Mouse (Mus musculus) heart, adult 2 months (tissue): ENCODE results near the gene Trim63.

Experiments used
- EP300 ChIP-seq: fragments of 200-500 bp; IDR thresholded peaks from 2 replicates; pipeline ENCODE4 v1.6.1; 2011; ENCODE audit warnings: low read depth, low read length, control low read depth; ENCODE audit not compliant: insufficient read depth
- POLR2A ChIP-seq: fragments of 200-500 bp; IDR thresholded peaks from 2 replicates; pipeline ENCODE4 v1.6.1; 2011; ENCODE audit warnings: mild to moderate bottlenecking, low read depth, low read length, control low read depth; ENCODE audit not compliant: insufficient read depth

DNA sequence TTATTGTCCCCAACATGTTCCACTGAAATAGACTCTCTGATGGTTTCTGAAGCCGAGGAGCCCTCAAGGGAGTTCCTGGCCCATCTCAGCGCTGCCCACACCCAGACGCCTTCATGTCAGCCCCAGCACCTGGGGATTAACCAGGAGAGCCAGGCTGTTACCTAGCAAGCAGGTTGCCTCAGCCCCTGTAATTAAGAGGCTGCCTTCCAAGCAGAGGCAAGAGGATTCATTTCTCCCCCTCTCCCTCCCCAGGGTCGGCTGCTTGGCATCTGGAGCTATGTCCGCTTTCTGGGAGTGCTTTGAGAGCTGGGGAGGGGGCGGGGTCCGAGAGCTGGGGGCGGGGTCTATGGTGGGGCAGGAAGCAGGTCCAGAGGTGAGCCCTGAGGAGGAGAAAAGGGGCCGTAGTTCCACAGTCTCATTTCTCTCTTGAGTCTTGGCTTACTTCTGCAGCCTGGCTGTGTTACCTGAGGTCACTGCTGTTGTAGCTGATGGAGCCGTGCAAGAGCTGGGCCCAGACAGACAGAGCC lies 63.2 kb downstream of the Trim63 start:
- no peak for TF ChIP-seq POLR2A
- no peak for TF ChIP-seq EP300
